Mouse (Mus musculus) neutrophil, adult 59 days (primary cell): ENCODE results near the gene Haus7. TPM values are rescaled to one million over a fixed set of nuclear protein-coding genes. Genes with fewer than 3 reads are reported as not detected.

Source experiments
- total RNA-seq, 2 experiments: library from RNA; stranded (reverse); gene quantifications; 1 replicate in 1 of 2; 2 replicates in 1 of 2; pipeline ENCODE4 v1.2.4; 2023

Haus7 gene
- total RNA-seq: 10 to 100 TPM in 1 of 2 experiments, 1 to 10 TPM in 1; 9.9 to 14.4 TPM

DNA sequence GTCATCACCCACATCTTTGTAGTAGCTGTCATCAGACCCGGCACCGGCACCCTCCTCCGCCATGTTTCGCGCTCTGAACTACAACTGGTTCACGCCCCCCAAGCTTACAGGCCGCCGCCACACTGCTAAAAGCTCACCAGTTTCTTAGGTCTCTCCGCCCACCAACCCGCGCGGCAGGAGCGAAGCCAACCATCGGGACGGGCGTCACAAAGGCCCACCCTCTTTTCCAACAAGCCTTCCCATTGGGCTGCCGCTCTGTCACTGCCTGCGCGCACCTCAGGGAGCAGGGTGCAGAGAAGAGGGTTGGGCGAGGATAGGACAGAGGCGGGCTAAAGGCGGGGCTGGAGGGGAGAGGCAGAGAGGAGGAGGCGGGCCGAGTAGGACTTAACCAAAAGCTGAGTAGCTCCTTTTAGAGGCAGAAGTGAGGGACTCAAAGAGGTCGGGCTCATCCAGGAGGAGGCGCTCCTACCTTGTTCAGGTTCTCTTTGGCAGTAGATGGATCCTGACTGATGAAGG is at the start of gene Haus7:
Gene Haus7 (minus strand): TSS at position 168 of the 516 bp plus-strand sequence.

DNA sequence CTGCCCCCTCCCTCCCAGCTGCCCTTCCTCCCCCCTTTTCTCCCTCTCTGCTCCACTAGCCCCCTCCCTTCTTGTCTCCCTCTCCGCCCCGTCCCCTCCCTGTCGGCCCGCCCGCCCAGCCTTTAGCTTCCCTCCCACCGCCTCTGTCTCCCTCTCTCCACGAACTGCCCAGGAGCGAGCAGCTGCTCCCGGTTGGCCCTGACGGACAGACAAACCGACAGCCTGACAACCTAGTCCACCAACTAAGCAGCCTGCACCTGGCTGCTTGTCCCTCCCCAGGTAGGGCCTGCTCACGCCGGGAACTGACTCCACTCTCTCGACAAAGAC is 24.6 kb upstream of the Haus7 start, which contains the start of gene Bgn:
Gene Bgn (plus strand): TSS at position 119 of the 327 bp plus-strand sequence.

DNA sequence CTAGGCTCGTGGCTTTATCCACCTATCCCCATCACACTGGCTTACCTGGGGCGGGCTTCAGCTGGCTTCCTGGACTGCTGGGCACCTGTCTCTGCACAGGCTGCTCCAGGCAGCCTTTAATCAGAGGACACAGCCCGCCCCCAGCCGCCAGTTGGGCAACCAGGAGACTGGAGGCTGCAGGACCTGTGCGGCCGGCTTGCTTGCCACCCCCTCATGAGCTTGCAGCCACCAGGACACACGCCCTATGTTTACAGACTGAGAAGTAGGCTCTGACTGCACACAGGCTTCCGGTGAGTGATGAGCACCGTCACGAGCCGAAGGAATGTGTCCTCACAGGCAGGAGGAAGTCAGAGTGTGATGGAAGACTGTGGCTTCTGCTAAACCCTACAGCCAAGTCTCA is 23.6 kb downstream of the Haus7 start, which contains the start of gene Trex2:
Gene Trex2 (minus strand): TSS at position 93 of the 400 bp plus-strand sequence.

DNA sequence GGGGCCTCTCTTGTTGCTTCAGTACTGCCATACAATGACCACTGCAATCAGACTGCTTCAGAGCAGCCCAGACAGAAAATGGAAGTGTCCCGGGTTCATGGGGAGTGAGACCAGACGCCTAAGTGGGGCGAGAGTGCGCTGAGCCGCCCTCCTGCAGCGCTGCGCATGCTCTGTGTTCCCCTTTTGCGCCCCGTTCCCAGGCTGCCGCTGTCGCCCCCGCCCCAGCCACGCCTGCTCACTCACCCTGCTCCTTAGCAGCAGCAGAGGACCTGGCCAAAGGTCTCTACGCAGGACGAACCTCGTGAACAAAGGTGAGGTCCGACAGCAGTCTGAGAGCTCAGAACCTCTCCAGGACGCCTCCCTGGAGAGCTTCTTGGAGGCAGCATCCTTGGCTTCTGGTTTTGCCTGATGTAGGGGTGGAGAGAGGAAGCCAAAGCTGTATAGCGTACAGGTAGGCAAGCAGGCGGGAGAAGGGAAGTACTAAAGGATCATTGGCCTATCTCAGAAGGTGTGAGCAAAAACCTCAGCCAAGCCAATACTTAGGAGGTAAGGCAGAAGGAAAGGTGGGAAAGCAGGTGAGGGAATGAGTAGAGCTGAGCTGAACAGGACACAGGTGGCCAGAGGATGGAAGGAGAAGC is 47.8 kb downstream of the Haus7 start, which contains the start of gene Zfp92:
Gene Zfp92 (plus strand): TSS at position 217 of the 638 bp plus-strand sequence.

DNA sequence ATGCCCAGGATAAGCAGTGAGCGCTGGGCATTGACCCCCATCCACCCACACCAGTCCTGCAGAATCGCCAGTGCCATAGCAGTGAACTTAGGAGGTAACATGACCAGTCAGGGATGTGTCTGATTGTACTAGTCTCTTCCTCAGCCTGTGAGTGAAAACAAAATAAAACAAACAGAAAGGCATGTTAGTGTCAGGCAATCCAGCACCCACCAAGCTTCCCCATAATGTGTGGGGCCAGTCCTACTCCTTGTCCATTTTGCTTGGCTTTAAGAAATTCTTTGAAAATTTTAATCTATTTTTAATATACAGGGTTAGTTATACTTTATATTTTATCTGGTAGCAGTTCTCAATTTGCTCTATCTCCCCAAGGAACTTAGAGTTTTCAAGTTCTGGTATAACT is 60.2 kb downstream of the Haus7 start, which contains the start of gene Gm18336:
Gene Gm18336 (minus strand): TSS at position 101 of the 400 bp plus-strand sequence.

Other genes with a start within 250 kb of the Haus7 start
- gene Xlr4b, start 244.7 kb downstream of the Haus7 start, total RNA-seq: 1 to 10 TPM; 1.3 to 3.2 TPM
- gene F8a, start 230.8 kb downstream of the Haus7 start, total RNA-seq: 1 to 10 TPM; 3.5 to 4.2 TPM
- gene Xlr4c, start 215.9 kb downstream of the Haus7 start, total RNA-seq: 1 to 10 TPM in 1 of 2 experiments, under 1 TPM in 1; 0.49 to 3.8 TPM
- gene Xlr3c, start 193.7 kb downstream of the Haus7 start, total RNA-seq: not detected
- not detected for gene Xlr5a, start 166.1 kb downstream of the Haus7 start, total RNA-seq
- gene Xlr5c, start 166.1 kb downstream of the Haus7 start, total RNA-seq: not detected
- gene Gm45015, start 122.2 kb downstream of the Haus7 start, total RNA-seq: not detected
- gene Zfp275, start 116.4 kb downstream of the Haus7 start, total RNA-seq: 1 to 10 TPM; 7.2 to 8.5 TPM
- gene Gm18336, start 60.3 kb downstream of the Haus7 start, total RNA-seq: not detected
- not detected for gene Zfp92, start 47.9 kb downstream of the Haus7 start, total RNA-seq
- gene Trex2, start 23.7 kb downstream of the Haus7 start, total RNA-seq: not detected
- 1 to 10 TPM; 2.3 to 2.5 TPM for gene Bgn, start 24.6 kb upstream of the Haus7 start, total RNA-seq
- gene Atp2b3, start 44.0 kb upstream of the Haus7 start, total RNA-seq: not detected
- gene Dusp9, start 180.4 kb upstream of the Haus7 start, total RNA-seq: under 1 TPM; 0.13 TPM
- gene Pnck, start 201.1 kb upstream of the Haus7 start, total RNA-seq: not detected
- gene Slc6a8, start 214.1 kb upstream of the Haus7 start, total RNA-seq: under 1 TPM; 0.22 to 0.57 TPM